Mouse (Mus musculus) liver, postnatal 0 days (tissue): ENCODE results near the gene Padi6. TPM values are rescaled to one million over a fixed set of nuclear protein-coding genes. Genes with fewer than 3 reads are reported as not detected.

ENCODE experiments used
- ATAC-seq: fragments of 200-750 bp; cut with Nextera tagmentation; 2 replicates; pipeline ENCODE4 v1.8.0; 2017; ENCODE audit warnings: mild to moderate bottlenecking, moderate library complexity
- DNase-seq: peaks from one replicate; pipeline ENCODE4 v3.0.0-alpha.2; 2016
- H3K27ac ChIP-seq: fragments of 300-500 bp; sonication (generic); 2 replicates; pipeline ENCODE4 v1.5.1; 2014; ENCODE audit warnings: antibody characterized with exemption, moderate library complexity, mild to moderate bottlenecking, low read depth
- H3K27me3 ChIP-seq: fragments of 300-500 bp; sonication (generic); 2 replicates; pipeline ENCODE4 v1.6.1; 2014; ENCODE audit warnings: low read length, control low read depth, mixed read lengths; ENCODE audit not compliant: insufficient read depth
- H3K36me3 ChIP-seq: fragments of 300-500 bp; sonication (generic); replicated peaks from 2 replicates; pipeline ENCODE4 v1.6.1; 2014; ENCODE audit warnings: mild to moderate bottlenecking, control low read depth, low read length, moderate library complexity, mixed read lengths; ENCODE audit not compliant: insufficient read depth
- H3K4me1 ChIP-seq: fragments of 300-500 bp; sonication (generic); 2 replicates; pipeline ENCODE4 v1.6.1; 2014; ENCODE audit warnings: antibody characterized with exemption, mild to moderate bottlenecking, control low read depth; ENCODE audit not compliant: insufficient read depth
- H3K4me2 ChIP-seq: fragments of 300-500 bp; sonication (generic); 2 replicates; pipeline ENCODE4 v1.6.1; 2014; ENCODE audit warnings: low read depth, mild to moderate bottlenecking, low read length, moderate library complexity, mixed read lengths
- H3K4me3 ChIP-seq: fragments of 300-500 bp; sonication (generic); 2 replicates; pipeline ENCODE4 v1.5.1; 2014; ENCODE audit warnings: low read depth, low read length
- H3K9ac ChIP-seq: fragments of 300-500 bp; sonication (generic); replicated peaks from 2 replicates; pipeline ENCODE4 v1.6.1; 2014; ENCODE audit warnings: mild to moderate bottlenecking, moderate library complexity
- H3K9me3 ChIP-seq: fragments of 300-500 bp; sonication (generic); 2 replicates; pipeline ENCODE4 v1.6.1; 2016; ENCODE audit warnings: mild to moderate bottlenecking, control low read depth, low read length, mixed read lengths
- CTCF ChIP-seq: sonication (generic); IDR thresholded peaks from 2 replicates; pipeline ENCODE4 v1.5.1; 2016; ENCODE audit warnings: antibody characterized with exemption, low read depth
- EP300 ChIP-seq: IDR thresholded peaks from 2 replicates; pipeline ENCODE4 v1.6.1; 2016; ENCODE audit warnings: antibody characterized with exemption, low read depth, mild to moderate bottlenecking
- WGBS: fragments of 180-500 bp; shearing (Covaris S2); extraction: QIAGEN DNeasy Blood & Tissue Kit; methylation state at CpG from one replicate; pipeline ENCODE4 v1.1.7; 2014; ENCODE audit not compliant: insufficient replicate concordance; 5-methylcytosine and 5-hydroxymethylcytosine counted together
- polyA plus RNA-seq: library from polyadenylated mRNA; unstranded; fragments of >200 nt; fragmentation: Nextera tagmentation; extraction: Ambion mirVana; gene quantifications from 2 replicates; pipeline ENCODE4 v1.2.1, GENCODE M21; 2015

The Padi6 gene
- polyA plus RNA-seq, 1 experiment from 2014 or later = not detected

GRCm38 (mm10) chr4:140731654-140732053 is 10.8 kb downstream of the Padi6 start:
- 78% methylated on average over 4 of the region's 4 CpGs for WGBS
- no peak for DNase-seq
- Histone ChIP-seq H3K4me2 (no peak overlapping the region), H3K4me1 (no peaks in the 10 kb centered on the region), H3K9me3 (no peaks in the 10 kb centered on the region), H3K9ac (no peak overlapping the region), H3K27ac (no peak overlapping the region), H3K36me3 (no peaks in the 10 kb centered on the region), H3K27me3 (no peaks in the 10 kb centered on the region), H3K4me3 (no peak overlapping the region)
- ATAC-seq = no peak
- TF ChIP-seq EP300 (no peak), CTCF (peak; percentile 48)

GRCm38 (mm10) chr4:140726907-140727306 is 15.5 kb downstream of the Padi6 start:
- no peak for ATAC-seq
- no peaks in the 10 kb centered on the region for H3K9me3 ChIP-seq
- H3K4me3 ChIP-seq = no peak overlapping the region
- H3K4me2 ChIP-seq = no peak overlapping the region
- H3K4me1 ChIP-seq = no peaks in the 10 kb centered on the region
- WGBS = 83% methylated on average over 12 of the region's 12 CpGs
- peaks cover 11% of the 10 kb centered on the region for H3K36me3 ChIP-seq
- H3K9ac ChIP-seq = no peak overlapping the region
- no peak overlapping the region for H3K27ac ChIP-seq
- no peak for DNase-seq
- TF ChIP-seq CTCF = no peak
- TF ChIP-seq EP300 = no peak
- H3K27me3 ChIP-seq = no peaks in the 10 kb centered on the region

GRCm38 (mm10) chr4:140724739-140725138 is 17.7 kb downstream of the Padi6 start:
- H3K36me3 ChIP-seq = peaks cover 32% of the 10 kb centered on the region
- no peak overlapping the region for H3K4me3 ChIP-seq
- no peaks in the 10 kb centered on the region for H3K27me3 ChIP-seq
- H3K9me3 ChIP-seq = no peaks in the 10 kb centered on the region
- H3K4me1 ChIP-seq = no peaks in the 10 kb centered on the region
- TF ChIP-seq EP300 (no peak), CTCF (no peak)
- no peak overlapping the region for H3K4me2 ChIP-seq
- H3K9ac ChIP-seq = no peak overlapping the region
- 77% methylated on average over 6 of the region's 6 CpGs for WGBS
- H3K27ac ChIP-seq = no peak overlapping the region
- DNase-seq (no peak), ATAC-seq (no peak)

- no peaks in the 10 kb centered on the region for H3K9me3 ChIP-seq
- WGBS = 70% methylated on average over 5 of the region's 5 CpGs
- ATAC-seq (peak; percentile 62), DNase-seq (peak; percentile 61)
- peaks cover 38% of the 10 kb centered on the region for H3K36me3 ChIP-seq
- H3K4me1 ChIP-seq = no peaks in the 10 kb centered on the region
- no peak overlapping the region for H3K27ac ChIP-seq
- H3K4me2 ChIP-seq = no peak overlapping the region
- no peaks in the 10 kb centered on the region for H3K27me3 ChIP-seq
- TF ChIP-seq EP300 (no peak), CTCF (peak; percentile 76)
- no peak overlapping the region for H3K4me3 ChIP-seq
- H3K9ac ChIP-seq = no peak overlapping the region
Measured at GRCm38 (mm10) chr4:140723801-140724200, 18.6 kb downstream of the Padi6 start.

GRCm38 (mm10) chr4:140723192-140723591 is 19.3 kb downstream of the Padi6 start:
- Histone ChIP-seq H3K36me3 (peaks cover 44% of the 10 kb centered on the region), H3K4me3 (no peak overlapping the region), H3K9ac (no peak overlapping the region), H3K4me2 (no peak overlapping the region), H3K4me1 (no peaks in the 10 kb centered on the region), H3K27ac (no peak overlapping the region), H3K9me3 (no peaks in the 10 kb centered on the region), H3K27me3 (no peaks in the 10 kb centered on the region)
- TF ChIP-seq CTCF (no peak), EP300 (no peak)
- 77% methylated on average over 9 of the region's 9 CpGs for WGBS
- ATAC-seq (no peak), DNase-seq (no peak)

- WGBS = 82% methylated on average over 9 of the region's 9 CpGs
- DNase-seq = no peak
- peaks cover 49% of the 10 kb centered on the region for H3K36me3 ChIP-seq
Measured at GRCm38 (mm10) chr4:140722710-140723109, 19.7 kb downstream of the Padi6 start.

More at GRCm38 (mm10) chr4:140722710-140723109, 19.7 kb downstream of the Padi6 start:
- Histone ChIP-seq H3K9ac (no peak overlapping the region), H3K27me3 (no peaks in the 10 kb centered on the region), H3K4me1 (no peaks in the 10 kb centered on the region), H3K27ac (no peak overlapping the region), H3K4me2 (no peak overlapping the region), H3K9me3 (no peaks in the 10 kb centered on the region), H3K4me3 (no peak overlapping the region)
- no peak for TF ChIP-seq CTCF
- no peak for TF ChIP-seq EP300
- ATAC-seq = no peak
